Mouse (Mus musculus) megakaryocyte-erythroid progenitor cell, adult 5-6 weeks (primary cell): ENCODE data around the gene Usp18. TPM values are rescaled to one million over a fixed set of nuclear protein-coding genes. Genes with fewer than 3 reads are reported as not detected.

Experiments
- ATAC-seq: replicated peaks from 2 replicates; pipeline ENCODE4 v1.8.0; 2016; ENCODE audit warnings: mild to moderate bottlenecking, inconsistent platforms; ENCODE audit not compliant: severe bottlenecking, poor library complexity, low FRiP score, low TSS enrichment
- total RNA-seq, 2 experiments: library from RNA; stranded (forward) in 1 of 2; stranded (reverse) in 1 of 2; fragments of 200-1000, 215-1000 nt in 1 of 2; fragments of >200 nt in 1 of 2; fragmentation: Nextera tagmentation in 1 of 2; gene quantifications; 2 replicates each; pipeline ENCODE4 v1.2.3; 2014 to 2017

Gene Usp18
- total RNA-seq, 2 experiments from 2014 or later = 2.3 to 5.2 TPM

DNA sequence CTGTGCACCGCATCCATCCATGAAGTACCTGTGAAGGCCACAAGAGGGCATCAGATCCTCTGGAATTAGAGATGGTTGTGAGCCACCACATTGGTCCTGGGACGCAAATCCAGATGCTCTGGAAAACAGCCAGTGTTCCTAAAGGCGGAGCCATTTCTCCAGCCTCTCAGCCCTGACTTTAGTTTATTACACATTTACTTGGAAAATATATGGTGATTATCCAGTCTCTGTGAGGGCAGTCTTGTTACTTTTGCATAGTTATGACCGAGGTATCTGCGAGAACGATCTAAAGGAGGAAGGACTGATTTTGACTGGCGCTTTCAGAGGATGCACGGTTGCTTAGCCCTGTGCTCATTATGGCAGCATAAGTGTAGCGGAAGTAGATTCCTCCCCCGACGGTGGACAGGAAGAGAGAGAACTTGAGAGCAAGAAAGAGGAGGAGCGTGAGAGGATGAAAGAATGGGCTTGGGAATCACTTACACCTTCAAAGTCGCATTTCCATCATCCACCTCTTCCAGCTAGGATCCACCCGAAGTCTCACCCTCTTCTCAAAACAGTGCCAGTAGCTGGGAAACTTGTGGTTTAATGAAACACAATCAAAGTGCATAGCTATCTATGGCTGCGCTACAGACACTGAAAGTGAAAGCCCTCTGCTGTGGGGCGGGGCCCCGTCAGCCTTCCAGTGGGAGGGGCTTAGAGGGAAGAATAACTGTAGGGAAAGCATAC, 26.5 kb downstream of the Usp18 start:
- peak; percentile 92 for ATAC-seq

DNA sequence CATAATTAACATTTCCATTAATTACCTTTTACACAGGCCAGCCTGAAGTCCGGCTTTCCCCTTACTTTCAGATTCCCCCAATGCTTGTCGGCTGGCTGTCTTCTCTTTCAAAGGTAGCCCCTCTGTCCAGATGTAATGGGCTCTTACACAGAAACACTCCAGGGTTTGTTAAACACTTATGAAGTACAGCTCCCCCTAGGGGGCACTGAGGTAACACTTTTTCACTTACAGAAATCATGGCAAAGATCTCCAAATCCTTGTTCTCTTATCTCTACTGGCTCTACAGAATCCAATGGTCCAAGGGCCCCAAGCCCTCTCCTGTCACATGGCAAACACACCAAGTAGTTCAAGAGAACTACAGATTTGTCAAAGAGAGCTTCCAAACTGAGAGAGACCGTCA, 28.6 kb downstream of the Usp18 start:
- no peak for ATAC-seq

DNA sequence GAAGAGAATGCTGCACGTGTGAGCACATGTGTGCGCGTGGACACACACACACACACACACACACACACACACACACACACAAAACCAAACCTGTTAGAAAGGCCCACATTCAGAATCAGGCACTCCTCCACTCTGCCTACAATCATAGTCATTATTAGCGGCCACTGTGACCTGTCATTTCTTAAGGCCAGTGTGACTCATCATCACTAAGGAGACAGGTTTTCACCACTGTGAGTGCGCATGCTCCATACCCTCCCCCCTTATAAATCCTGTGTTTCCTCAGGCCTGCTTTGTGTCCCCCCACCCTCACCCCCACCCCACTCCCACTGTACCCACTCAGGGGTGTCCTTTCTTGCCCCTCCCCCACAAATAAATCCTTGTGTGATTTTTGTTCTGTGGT, 38.4 kb downstream of the Usp18 start:
- ATAC-seq = no peak

DNA sequence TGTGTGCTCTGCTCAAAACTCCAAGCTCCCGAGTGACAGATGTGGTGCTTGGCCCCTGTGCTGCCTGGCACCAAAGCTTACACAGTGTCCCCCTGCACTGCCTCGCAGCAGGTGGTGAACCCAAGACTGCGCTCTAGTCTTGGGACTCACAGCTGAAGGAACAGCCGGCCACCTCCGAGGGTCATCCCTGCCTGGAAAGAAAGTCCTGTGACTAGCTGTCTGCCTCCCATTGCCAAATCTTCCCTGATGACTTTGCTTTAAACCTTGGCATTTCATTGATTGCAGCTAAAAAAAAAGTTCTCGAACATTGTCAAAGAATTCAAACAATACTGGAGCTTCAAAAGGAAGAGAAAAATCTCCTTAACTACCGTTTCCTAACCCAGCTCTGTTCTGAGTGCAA, 53.6 kb downstream of the Usp18 start:
- no peak for ATAC-seq

DNA sequence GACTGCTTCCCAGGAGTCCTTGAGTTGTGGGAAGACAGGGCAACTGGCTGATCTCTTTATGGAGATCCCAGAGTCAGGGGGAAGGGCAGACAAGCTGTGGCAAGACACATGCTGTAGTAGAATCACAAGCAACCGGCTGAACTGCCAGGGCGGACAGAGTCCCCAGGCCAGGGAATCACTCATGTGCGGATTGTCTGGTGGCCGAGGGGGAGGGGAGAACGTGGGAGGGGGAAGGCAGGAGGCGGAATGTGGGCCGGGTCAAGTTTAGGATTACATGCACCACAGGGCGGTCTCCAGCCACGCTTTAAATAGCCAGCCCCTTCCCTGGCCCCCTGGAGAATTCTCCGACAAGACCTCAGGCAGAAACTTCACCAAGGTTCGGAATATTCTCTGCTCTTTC, 54.2 kb downstream of the Usp18 start, which contains the start of gene Slc6a13:
Slc6a13 (plus strand) TSS at position 274 of the 400 bp plus-strand sequence.
- ATAC-seq = no peak

DNA sequence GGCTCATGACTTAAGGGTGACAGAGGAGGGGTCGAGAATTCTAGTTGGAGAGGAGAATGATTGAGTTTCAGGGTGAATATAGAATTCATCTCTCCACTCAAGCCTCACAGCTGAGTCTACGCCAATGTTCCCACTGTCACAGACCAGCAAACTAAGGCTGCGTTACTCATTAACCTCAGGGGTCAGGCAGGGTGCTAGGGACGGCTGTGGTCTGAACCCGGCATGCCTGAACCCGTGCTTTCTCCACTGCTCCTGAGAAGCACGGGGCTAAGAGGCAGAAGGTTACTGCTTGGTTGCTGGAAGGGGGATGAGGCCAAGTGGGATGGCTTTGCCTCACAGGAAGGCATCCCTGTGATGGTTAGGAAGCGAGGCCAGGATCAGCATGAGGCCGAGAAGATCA, 54.8 kb downstream of the Usp18 start:
- ATAC-seq = no peak

DNA sequence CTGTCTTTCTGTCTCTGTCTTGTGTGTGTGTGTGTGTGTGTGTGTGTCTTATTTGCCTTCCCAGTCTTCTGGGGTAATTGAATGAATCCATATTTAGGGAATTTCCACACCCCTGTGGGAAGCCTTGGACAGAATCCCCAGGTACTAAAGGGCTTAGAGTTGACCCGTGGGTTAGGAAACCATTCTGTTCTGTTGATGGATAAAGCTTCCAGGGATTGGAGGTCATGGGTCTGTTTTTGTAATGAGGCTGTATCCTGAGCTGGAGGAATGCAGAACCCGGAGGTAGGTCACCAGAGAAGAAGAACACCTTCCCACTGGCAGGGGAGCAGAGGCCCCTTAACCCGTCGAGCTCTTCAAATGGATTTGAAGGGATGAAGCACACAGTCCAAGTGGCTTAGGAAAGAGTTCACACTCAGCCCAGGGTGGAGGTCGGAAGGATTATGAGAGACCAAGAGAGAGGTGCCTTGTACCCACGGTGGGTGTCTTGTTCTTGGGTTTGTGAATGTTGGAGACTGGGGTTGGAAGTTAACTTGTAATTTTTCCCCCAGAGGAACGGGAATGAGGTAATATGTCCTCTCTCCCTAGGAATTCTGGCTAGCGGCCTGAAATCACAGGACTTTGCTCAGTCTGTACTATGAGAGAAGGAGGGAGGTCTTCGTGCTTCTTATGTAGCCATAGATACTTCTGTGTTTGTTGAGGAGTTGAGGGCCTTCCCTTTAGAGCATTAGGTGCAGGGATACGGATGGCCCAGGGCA, 57.9 kb downstream of the Usp18 start:
- ATAC-seq = no peak

DNA sequence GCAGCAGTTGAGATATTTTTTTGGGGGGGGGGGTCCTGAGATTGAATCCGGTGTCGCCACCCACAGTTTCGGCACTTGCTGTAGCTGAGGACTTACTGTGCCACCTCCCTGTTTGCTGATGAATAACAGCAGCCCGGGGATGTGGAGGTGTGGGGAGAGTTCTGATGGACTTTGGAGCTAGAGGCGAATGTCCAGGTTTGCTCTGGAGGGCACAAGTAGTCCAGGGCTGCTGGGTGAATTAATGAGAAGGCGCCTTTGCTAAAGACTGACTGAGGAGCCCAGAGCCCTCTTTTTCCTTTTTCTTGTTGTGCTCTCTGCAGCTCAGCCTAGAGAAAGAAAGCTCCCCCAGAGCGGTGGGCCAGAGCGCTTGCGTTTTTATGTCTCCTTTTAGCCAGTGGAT, 58.9 kb downstream of the Usp18 start:
- ATAC-seq = no peak

DNA sequence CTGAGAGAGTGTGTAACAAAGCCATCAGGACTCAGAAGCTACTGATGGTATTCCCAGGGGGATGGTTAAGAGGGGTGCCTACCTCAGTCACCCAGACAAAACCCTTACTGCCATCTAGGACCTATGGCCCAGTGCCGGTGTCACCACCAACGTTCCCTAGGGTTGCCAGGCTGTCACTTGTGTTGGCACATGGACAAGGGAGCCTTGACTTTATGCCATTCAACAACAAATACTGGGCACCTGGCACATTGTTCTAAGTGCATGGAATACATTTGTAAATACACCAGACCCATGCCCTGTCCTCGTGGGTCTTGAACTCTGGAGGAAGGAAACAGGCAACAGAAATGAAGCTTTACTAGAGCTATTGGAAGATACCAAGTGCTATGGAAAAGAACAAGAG, 59.9 kb downstream of the Usp18 start:
- no peak for ATAC-seq

DNA sequence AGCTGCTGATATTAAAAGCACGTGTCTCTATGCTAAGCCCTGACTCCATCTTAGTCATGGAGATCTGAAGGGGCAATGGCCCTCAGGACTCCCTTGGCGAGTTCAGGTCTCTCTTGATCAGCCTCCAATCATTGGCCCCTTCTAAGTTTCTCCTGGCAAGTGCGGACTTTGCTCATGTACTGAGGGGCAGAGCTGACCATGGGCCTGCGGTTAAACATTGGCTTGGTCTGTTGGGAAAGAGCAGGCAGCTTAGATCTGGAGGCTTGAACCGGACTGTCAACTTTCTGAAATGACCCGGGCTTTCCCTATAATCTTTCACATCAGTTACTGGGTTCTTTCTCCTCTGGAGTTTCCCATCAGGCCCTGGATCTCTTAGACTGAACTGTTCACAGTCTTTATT, 65.3 kb downstream of the Usp18 start:
- no peak for ATAC-seq

DNA sequence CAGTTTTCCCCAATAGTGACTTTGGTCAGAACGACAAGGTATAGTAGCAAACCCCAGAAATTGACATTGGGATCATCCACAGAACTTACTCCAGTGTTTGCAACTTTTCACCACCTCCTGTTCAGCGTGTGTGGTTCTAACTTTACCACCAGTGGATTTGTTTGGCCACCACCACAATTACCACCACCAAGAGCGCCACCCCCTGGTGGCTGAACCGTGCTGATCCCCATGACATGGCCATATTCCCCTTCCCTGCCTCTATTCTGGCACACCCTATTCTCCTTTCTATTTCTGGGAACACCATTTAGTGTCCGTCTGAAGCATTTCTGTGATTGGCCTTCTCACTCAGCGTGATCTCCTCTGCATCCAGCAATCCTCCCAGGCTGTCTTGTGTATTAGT, 73.4 kb downstream of the Usp18 start:
- ATAC-seq = no peak

Other genes starting within 250 kb of the Usp18 start
- gene Mical3, start 114.9 kb upstream of the Usp18 start, total RNA-seq (2014; fragmentation: Nextera tagmentation) = 77.2 and 89.3 TPM in 2 replicates
- gene Mical3, start 114.9 kb upstream of the Usp18 start, total RNA-seq (2017) = 23.6 and 26.4 TPM in 2 replicates
- 6.3 and 9.5 TPM in 2 replicates for gene Pex26, start 62.2 kb upstream of the Usp18 start, total RNA-seq (2014; fragmentation: Nextera tagmentation)
- 6.2 and 7.1 TPM in 2 replicates for gene Pex26, start 62.2 kb upstream of the Usp18 start, total RNA-seq (2017)
- gene Tuba8, start 35.2 kb upstream of the Usp18 start, total RNA-seq (2014; fragmentation: Nextera tagmentation) = 2.5 and 3.6 TPM in 2 replicates
- 10.7 and 28.8 TPM in 2 replicates for gene Tuba8, start 35.2 kb upstream of the Usp18 start, total RNA-seq (2017)
- 5.7 and 11.0 TPM in 2 replicates for gene Slc6a13, start 54.3 kb downstream of the Usp18 start, total RNA-seq (2014; fragmentation: Nextera tagmentation)
- 4.6 and 6.4 TPM in 2 replicates for gene Slc6a13, start 54.3 kb downstream of the Usp18 start, total RNA-seq (2017)
- gene Slc6a12, start 97.2 kb downstream of the Usp18 start, total RNA-seq (2014; fragmentation: Nextera tagmentation) = 2.5 TPM in 1 of 2 replicates, not detected in the other
- not detected in 2 replicates for gene Slc6a12, start 97.2 kb downstream of the Usp18 start, total RNA-seq (2017)
- not detected in 2 replicates for gene Iqsec3, start 227.8 kb downstream of the Usp18 start, total RNA-seq (2014; fragmentation: Nextera tagmentation)
- gene Iqsec3, start 227.8 kb downstream of the Usp18 start, total RNA-seq (2017) = not detected in 2 replicates